Mouse (Mus musculus) liver, embryonic 14.5 days (tissue): ENCODE results near the gene Nudcd2. TPM values are rescaled to one million over a fixed set of nuclear protein-coding genes. Genes with fewer than 3 reads are reported as not detected.

Source experiments
- ATAC-seq: fragments of 200-750 bp; cut with Nextera tagmentation; 2 replicates; pipeline ENCODE4 v1.8.0; 2017; ENCODE audit warnings: moderate number of reproducible peaks, mild to moderate bottlenecking, moderate library complexity; ENCODE audit not compliant: insufficient read depth
- DNase-seq, 3 experiments: peaks; one replicate each; pipeline ENCODE4 v3.0.0-alpha.2; 2012 to 2013; ENCODE audit warnings: low read depth in 3 of 3, low spot score in 3 of 3
- H3K27ac ChIP-seq: fragments of 300-500 bp; sonication (generic); 2 replicates; pipeline ENCODE4 v1.5.1; 2014; ENCODE audit warnings: moderate library complexity, mild to moderate bottlenecking, control low read depth, inconsistent platforms
- H3K27me3 ChIP-seq: fragments of 300-500 bp; sonication (generic); 2 replicates; pipeline ENCODE4 v1.6.1; 2014; ENCODE audit warnings: mild to moderate bottlenecking, low read length, moderate library complexity; ENCODE audit not compliant: control insufficient read depth, insufficient read depth
- H3K36me3 ChIP-seq: fragments of 300-500 bp; sonication (generic); replicated peaks from 2 replicates; pipeline ENCODE4 v1.6.1; 2014; ENCODE audit warnings: low read depth; ENCODE audit not compliant: control insufficient read depth, insufficient read depth
- H3K4me1 ChIP-seq, 2 experiments: fragments of 200-500 bp in 1 of 2; fragments of 300-500 bp in 1 of 2; sonication (generic) in 1 of 2; replicated peaks; 2 replicates each; pipeline ENCODE4 v1.6.1; 2012 to 2014; ENCODE audit warnings: antibody characterized with exemption in 1 of 2, inconsistent platforms in 1 of 2, low read length in 1 of 2; ENCODE audit not compliant: control insufficient read depth in 2 of 2, insufficient read depth in 2 of 2
- H3K4me2 ChIP-seq: fragments of 300-500 bp; sonication (generic); 2 replicates; pipeline ENCODE4 v1.6.1; 2014; ENCODE audit warnings: low read depth, mild to moderate bottlenecking, control low read depth, moderate library complexity
- H3K4me3 ChIP-seq, 2 experiments: fragments of 200-500 bp in 1 of 2; fragments of 300-500 bp in 1 of 2; sonication (generic) in 1 of 2; 2 replicates each; pipeline ENCODE4 v1.5.1; 2012 to 2014; ENCODE audit warnings: low read depth in 2 of 2, low read length in 2 of 2, mild to moderate bottlenecking in 2 of 2, control low read depth in 1 of 2, inconsistent platforms in 1 of 2, moderate library complexity in 1 of 2; ENCODE audit not compliant: insufficient read depth in 1 of 2
- H3K9ac ChIP-seq: fragments of 300-500 bp; sonication (generic); replicated peaks from 2 replicates; pipeline ENCODE4 v1.6.1; 2014; ENCODE audit warnings: mild to moderate bottlenecking, control low read depth, moderate library complexity
- H3K9me3 ChIP-seq: fragments of 300-500 bp; sonication (generic); 2 replicates; pipeline ENCODE4 v1.6.1; 2016; ENCODE audit warnings: low read length, mixed read lengths; ENCODE audit not compliant: control insufficient read depth
- CTCF ChIP-seq: IDR thresholded peaks from 2 replicates; pipeline ENCODE4 v1.5.1; 2016; ENCODE audit warnings: antibody characterized with exemption, low read depth, control low read depth
- EP300 ChIP-seq: IDR thresholded peaks from 2 replicates; pipeline ENCODE4 v1.6.1; 2016; ENCODE audit warnings: antibody characterized with exemption, low read depth
- WGBS: fragments of 180-500 bp; shearing (Covaris S2); extraction: QIAGEN DNeasy Blood & Tissue Kit; methylation state at CpG from one replicate; pipeline ENCODE4 v1.1.7; 2014; ENCODE audit not compliant: insufficient replicate concordance; 5-methylcytosine and 5-hydroxymethylcytosine counted together
- polyA plus RNA-seq, 2 experiments: library from polyadenylated mRNA; depleted of rRNA in 1 of 2; stranded (reverse) in 1 of 2; unstranded in 1 of 2; fragments of >200 nt; fragmentation: Nextera tagmentation in 1 of 2; extraction: Ambion mirVana in 1 of 2; gene quantifications; 2 replicates each; pipeline versions ENCODE4 v1.2.1 to v1.2.3; 2012 to 2014

The Nudcd2 gene
- polyA plus RNA-seq, 2 experiments: 29.2 to 79.6 TPM

DNA sequence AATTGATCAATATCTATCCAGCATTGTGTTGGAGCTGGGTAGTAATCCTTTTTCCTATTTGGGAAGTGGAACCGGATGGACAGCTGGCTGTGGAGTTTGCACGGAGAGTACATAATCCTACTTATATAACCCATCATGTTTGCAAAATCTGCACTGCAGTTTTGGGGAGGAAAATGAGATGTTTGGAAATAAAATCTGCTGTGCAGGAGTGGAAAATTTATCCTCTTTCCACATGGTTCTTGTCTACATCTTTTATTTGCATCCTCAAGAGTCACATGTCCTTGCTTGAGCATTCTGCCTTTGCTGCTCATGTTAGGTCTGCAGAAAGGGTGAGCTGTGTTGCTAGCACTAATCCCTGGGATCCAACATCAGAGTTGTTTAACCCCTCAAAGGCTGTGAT, 53.4 kb downstream of the Nudcd2 start:
- Histone ChIP-seq H3K4me3 (no peak overlapping the region), H3K27ac (no peak overlapping the region), H3K4me2 (no peak overlapping the region), H3K36me3 (no peaks in the 10 kb centered on the region), H3K4me1 (no peaks in the 10 kb centered on the region), H3K9me3 (no peaks in the 10 kb centered on the region), H3K27me3 (no peaks in the 10 kb centered on the region), H3K9ac (no peak overlapping the region)
- no peak for TF ChIP-seq EP300
- no peak for TF ChIP-seq CTCF
- ATAC-seq (no peak), DNase-seq (no peak)
- WGBS: 69% methylated on average over 2 of the region's 2 CpGs

Other genes starting within 250 kb of the Nudcd2 start
- 21.9 and 30.3 TPM in 2 replicates for gene Mat2b, start 38.5 kb upstream of the Nudcd2 start, polyA plus RNA-seq (2012; rRNA removed)
- 58.2 and 61.4 TPM in 2 replicates for gene Mat2b, start 38.5 kb upstream of the Nudcd2 start, polyA plus RNA-seq (2014; fragmentation: Nextera tagmentation; extraction: Ambion mirVana)
- gene Hmmr, start 245 bp upstream of the Nudcd2 start, polyA plus RNA-seq (2012; rRNA removed): 23.1 and 31.0 TPM in 2 replicates
- gene Hmmr, start 245 bp upstream of the Nudcd2 start, polyA plus RNA-seq (2014; fragmentation: Nextera tagmentation; extraction: Ambion mirVana): 56.0 and 58.7 TPM in 2 replicates
- 4.3 and 6.7 TPM in 2 replicates for gene Ccng1, start 21.6 kb downstream of the Nudcd2 start, polyA plus RNA-seq (2012; rRNA removed)
- gene Ccng1, start 21.6 kb downstream of the Nudcd2 start, polyA plus RNA-seq (2014; fragmentation: Nextera tagmentation; extraction: Ambion mirVana): 20.4 and 22.2 TPM in 2 replicates